Mouse (Mus musculus) left cerebral cortex, adult 18-20 months (tissue): ENCODE measurements at regions not wholly inside any gene's neighbourhood (a gene's known extent, or its start where the extent isn't known, plus 50 kb on each side); places are given as distances from the start of the nearest gene placed in this dataset.

ENCODE experiments used
- DNase-seq, 2 experiments: peaks; one replicate each; pipeline ENCODE4 v3.0.0; 2021 to 2022; ENCODE audit warnings: low spot score in 2 of 2, mixed read lengths in 1 of 2

DNA sequence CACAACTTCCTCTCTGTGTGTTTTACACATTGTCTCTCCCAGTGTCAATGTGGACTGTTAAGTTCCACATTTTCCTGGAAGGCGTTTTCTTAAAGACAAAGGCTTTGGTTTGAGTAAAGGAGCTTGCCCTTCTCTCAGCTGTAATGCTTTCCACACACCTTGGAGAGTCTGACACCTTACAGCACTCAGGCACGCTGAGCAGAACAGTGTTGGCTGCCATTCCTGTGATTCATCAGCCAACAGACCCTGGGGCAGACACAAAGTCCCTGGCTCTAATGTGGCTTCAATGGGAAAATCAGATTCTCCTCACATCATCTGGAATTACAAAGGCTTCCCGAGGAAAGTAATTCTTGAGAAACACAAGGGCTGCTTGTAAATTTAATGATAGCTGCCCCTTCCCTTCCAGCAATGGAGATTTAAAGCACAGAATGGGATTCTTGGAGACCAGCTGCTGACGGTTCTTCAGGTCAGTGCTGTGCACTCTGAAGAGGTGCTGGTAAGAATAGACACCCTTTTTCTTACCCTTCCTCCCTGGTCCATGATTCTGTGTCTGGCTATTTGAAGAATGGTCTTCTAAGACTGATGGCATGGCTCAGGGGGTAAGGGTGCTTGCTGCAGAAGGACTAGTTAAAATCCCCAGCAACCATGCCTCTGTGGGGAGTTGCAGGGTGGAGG is 468.4 kb upstream of the Nr2f2 start:
- DNase-seq, result no peak

DNA sequence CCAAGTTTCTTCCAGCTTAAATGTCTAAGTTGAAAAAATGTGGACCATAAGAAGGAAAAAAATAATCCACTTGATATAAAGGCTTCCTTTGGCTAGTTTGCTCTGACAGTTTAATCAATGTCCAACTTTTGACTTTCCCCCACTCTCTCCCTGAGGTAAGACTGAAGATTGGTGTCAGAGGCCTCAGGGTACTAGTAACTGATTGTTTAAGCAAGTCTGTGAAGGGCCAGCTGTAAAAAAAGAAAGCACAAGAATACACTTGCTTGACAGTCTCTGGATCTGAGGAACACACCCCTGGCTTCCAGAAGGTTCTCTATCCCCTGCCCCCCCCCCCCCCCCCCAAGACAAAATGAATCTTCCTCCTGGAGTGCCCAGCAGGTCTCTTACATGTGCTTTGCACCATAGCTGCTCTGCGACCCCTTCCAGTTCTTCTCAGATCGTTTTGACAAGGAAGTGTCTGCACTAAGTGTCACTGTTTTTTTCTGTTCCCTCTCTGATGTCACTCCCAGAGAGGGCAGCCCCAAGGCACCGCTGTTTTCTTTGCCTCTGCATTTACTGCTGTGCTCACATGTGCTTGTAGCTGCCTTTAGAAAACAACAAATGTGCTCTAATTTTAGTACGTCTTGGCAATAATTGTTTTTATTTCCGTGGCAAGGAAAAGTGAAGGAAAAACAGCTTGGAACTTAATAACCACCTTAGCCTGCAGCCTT is 462.1 kb upstream of the Nr2f2 start:
- no peak for DNase-seq

DNA sequence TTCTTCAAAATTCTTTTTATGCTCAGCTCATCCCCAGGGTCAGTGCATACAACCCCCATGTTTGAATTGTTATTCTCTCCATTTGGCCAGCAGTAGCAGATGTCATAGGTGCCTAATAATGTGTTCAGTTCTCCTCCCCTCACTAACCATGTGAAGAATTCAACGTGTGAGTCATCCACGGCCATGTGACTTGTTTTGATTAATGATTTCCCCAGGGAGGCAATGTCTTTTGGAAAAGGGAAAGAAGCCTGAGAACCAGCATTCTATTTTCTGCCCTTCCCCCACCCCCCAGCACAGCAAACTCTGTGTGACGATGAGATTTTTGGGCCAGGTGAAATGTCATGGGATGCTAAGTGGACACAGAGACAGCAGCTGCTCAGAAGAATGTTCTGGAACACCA is 459.5 kb upstream of the Nr2f2 start:
- DNase-seq, result no peak

DNA sequence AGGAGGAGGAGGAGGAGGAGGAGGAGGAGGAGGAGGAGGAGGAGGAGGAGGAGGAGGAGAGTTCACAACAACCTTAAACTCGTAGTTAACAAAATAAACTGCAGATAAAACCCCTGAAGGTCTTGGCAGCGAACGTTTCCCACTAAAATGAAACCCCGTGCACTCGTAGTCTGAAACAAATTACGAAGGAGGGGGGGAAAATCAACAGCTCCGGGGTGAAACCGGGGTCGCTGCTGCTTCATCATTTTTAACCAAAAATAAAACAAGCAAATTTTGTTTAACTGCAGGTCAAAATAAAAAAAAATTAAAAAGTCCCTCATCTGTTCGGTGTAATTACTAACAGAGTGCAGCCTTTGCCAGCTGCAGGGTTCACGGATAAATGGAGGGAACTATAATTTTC is 456.5 kb upstream of the Nr2f2 start:
- DNase-seq, result no peak

DNA sequence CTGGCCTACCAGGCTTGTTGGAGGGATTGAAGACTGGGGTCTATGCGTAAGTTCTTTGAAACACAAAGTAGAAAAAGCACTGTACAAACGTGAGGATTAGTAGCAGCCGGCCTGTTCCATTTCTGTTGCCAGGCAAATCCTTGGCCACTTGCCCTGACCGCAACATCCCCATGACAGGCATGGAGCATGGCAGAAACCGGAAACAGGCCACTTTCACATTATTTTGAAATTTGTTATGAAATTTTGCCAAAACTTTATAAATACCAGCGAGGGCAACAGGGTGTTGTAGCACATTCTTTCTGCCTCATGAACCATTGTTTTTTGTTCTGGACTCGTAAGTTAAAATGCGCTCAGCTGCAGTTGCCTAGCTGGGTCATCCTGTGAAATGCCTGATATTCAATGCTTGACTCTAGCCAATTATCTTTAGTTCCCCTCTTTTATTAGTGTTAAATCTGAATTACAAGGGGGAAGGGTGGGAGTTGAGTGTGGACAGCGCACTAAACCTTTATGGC is 455.8 kb upstream of the Nr2f2 start:
- DNase-seq, result no peak

DNA sequence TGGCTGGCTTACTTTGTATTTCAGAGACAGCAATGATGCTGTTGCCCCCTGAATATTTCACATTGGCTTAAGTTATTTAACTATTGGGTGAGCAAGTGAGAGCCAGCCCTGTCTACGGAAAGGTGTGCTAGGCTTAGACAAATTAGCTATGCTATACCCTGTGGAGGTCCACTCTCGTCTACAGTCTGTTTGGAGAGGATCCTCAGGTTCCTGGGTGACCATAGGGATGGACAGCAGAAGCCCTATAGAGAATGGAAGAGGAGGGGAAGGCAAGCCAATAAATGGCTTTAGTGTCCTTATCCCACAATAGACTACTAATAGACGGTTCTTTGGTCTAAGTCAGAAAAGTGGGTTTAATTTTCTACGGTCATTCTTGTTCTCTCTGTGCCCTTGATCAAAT is 455.3 kb upstream of the Nr2f2 start:
- no peak for DNase-seq

DNA sequence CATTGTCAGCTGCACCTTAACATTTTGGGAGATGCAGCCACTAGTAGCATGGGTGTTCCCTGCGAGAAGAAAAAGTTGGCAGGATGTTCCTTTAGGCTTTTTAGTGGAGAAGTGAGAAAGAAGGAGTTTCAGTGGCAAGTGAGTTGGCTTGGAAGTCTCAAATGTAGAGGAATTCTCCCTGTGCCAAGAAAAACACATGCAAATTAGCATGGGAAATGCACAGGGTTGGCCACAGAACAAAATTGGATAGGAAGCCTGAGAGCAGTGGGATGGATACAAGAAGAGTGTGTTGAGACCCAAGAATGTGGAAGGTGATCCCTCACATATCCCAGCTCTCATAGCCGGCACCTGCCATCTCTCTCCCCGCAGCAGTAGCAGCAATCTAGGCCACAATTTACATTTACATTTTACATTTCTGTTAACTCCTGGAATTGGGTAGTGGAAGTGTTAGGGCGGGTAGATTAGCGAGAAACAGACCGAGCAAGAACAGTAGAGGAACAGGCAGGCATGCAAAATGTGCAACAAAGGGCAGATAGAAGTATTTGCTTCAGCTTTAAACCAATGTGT is 450.9 kb upstream of the Nr2f2 start:
- peak in 1 of 2 experiments; percentile 5 for DNase-seq

DNA sequence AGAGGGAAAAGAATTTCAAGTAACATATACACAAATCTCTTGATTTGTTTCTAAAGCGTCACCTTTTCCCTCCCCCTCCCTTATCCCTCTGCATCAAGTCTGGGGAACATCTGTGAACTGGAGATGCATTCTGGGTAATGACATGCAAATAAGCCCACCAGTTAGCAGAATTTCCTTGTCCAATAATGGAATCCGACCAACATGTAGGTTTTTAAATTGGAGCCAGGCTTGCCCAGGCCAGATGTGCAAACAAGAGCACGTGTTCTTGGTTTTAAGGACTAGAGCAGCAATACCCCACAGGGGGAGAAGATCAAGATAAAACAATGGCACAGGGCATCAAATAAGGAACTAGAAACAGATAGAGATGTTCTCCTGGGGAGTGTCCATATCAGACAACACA is 447.9 kb upstream of the Nr2f2 start:
- no peak for DNase-seq

DNA sequence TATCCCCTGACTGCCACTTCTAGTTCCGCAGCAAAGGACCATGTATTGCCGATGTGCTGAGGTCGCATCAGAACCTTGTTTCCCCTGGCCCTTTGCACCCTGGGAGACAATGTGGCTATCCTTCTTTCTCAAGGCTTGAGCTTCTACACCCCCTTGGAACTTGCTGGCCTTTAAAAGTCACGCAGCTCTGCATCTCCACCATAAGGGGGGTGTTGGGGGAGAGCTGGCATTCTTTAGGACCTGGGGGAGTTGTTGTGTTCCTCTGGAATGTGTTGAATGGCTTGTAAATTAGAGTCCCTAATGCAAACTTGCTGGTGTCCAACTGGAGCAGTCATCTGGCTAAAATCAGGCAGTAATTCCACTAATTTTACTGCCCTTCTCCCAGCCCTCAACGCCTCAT is 446.6 kb upstream of the Nr2f2 start:
- no peak for DNase-seq

DNA sequence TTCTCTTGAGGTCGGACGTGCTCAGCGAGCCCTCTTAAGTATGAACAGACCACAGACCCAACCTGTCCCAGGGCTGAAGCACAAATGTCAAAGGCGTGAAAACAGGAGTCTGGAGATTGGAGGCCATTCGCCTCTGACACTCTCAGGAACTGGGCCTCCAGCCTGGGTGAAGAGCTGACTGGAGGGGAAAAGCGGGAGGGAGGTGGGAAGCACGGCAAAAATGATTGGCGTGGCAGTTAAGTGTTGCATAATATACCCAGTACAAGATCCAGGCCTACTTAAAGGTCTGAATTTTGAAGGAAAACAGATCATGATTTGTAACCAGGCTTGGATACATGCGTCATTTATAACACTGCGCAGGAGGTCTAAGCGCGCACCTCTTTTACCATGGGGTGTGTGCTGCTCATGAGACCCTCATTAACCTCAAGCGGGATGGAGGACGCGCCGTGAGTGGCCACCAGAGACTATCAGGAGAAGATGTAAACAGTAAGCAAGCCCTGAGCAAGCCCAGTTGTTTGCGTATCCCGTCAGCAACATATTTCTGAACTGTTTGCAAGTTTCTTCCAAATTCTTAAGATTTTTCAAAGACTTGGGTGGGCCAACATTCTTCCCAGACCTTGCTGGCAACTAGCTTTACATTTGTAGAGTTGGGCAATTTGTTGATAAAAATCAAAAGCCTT is 444.0 kb upstream of the Nr2f2 start:
- DNase-seq, result no peak

DNA sequence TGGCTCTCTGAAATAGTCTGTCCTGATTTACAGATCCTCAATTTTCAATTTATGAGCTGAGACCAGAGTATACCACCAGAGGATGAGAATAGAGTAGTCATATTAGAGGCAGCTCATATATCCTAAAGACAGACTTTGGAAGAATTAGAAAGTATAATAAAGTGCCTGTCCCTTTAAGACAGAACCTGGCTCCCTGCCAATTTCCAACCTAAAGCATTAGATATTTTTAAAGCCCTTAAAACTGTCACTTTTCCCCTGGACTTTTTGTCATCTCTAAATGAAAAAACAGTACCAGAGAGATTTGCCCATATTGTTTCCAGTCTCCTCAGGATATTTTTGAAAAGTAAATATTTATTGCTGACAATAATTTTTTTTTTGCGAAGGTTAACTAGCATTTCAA is 437.7 kb upstream of the Nr2f2 start:
- DNase-seq, result no peak

DNA sequence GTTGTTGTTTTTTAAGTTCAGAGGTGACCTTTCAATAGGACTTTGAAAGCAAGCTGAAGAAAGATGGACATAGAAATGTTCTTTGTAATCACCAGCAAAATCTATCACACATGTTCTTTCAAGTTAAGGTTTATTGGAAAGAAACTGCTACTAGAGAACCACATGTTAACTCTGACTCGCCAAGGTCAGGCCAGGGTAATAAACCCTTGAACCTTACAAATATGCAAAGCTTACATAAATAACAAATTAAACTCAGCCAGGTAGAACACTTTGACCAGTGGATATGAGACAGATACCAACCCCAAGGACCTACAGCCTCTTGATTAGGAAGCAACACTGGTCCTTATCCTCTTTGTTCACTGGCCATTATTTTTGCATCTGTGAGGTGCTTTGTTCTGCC is 433.4 kb upstream of the Nr2f2 start:
- DNase-seq, result no peak

DNA sequence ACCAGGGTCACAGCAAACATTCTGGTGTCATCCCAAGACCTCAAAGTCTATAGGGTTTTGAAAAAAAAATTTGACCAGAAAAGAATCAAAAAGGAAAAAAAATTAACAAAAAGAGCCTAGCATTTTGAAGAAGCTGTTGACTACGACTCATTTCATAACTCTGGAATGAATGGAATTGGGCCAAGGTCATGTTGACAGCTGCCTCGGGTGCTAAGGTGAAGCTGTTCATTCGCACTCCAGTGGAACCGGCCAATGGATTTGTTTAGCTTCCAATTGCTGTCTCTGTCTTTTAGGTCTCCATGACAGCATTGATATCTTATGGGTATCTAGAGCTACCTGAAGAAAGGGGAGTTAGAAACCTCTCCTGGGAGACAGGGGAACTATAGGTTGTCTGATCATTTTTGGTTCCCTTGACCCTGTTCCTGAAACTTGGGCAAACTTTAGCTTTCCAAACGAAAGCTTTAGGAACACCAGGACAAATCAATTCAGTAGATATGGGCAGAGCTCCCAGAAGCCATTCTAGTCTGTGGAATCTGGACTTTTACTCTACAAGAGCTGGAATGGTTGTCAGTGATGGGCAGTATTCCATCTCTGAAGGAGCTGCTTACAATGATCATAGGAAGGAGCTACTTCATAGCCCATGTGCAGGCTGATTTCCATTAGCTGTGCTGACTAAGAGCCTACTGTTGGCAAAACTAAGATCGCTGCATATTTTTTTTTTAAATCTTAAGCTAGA is 432.7 kb upstream of the Nr2f2 start:
- DNase-seq, result no peak

DNA sequence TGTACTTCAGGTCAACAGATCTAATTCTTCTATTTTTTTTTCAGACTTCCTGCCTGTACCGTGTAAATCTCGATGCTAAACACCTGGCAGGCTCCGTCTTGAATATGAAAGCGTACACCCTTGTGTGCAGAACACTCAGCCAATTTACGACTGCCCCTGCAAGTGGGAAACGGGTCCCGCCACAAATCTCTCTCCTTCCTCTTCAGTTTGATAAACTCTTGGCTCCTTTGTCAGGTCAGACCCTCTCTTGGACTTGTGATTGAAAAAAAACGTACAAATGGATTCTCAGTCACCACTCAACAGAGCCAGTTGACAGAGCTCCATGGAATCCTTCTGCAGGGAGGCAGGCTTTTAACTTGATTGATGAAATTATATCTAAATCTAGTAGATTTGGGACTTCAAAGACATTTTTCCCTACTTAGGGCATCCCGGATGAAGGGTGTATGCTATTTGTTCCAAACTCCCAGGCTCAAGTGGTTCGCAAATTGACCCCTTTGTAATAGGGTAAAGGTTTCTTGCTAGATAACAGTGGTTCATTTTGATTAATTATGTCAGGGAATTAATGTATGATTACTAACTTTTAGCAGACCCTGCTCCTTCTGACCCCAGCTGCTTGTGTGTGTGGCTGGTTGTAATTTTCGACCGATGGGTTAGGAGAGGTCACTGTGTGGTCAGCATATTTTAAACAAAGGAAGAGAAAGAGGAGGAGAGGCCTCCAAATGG is 429.7 kb upstream of the Nr2f2 start:
- no peak for DNase-seq

DNA sequence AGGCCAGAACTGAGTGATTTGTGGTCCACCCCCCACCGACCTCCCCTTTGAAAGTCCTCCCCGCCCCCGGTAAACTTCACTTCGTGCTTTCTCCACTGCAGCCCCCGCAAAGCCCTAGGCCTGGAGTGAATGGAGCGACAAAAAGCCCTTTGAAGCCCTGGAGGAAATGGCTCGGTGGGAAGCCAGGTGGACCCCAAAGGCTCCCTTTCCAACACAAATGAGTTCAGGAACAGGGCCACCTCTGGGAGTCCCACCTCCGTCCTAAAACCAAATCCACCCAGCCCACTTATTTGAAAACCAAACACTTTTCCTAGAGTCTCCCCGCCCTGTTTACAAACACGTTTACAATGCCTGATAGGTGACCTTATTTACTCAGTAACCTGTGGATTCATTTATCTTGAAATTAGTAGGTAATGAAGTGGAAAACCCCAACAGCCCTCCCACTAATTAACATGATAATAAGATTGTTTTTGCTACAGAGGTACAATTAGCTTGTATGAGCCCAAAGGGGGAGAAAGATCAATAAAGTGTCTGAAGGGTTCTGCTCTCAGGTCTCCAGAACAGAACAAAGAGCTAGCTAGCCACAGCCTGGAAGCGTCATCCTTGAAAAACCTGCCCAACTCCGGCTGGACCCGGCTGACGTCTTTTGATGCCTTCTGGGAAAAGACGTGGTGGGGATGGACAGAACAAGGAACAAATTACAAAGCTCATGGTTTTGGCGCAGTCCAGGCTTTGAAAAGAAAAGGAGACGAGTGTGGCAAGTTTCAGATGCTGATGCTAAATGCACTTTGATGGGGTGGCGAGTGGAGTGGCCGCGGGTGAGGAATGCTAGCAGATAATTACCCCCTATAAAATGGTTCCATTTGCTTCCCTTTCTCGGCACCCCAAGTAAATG is 422.6 kb upstream of the Nr2f2 start:
- DNase-seq, result no peak

DNA sequence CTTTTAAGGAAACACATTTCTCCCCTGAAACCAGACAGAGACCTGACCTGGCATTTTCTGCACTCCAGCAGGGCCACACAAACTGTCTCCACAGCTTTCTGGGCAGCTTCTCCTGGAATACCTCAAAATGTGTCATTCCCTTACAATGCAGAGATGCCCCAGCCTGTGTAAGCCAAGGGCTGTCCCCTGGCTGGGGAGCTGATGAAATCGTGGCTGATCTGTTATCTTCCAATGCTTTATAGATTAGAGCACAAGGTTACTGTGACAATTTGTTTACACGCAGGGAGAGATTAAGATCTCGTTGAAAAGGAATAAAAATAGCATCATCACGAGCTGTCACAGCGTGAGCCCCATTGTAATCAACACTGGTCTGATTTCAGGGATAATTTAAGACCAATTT is 421.4 kb upstream of the Nr2f2 start:
- no peak for DNase-seq

DNA sequence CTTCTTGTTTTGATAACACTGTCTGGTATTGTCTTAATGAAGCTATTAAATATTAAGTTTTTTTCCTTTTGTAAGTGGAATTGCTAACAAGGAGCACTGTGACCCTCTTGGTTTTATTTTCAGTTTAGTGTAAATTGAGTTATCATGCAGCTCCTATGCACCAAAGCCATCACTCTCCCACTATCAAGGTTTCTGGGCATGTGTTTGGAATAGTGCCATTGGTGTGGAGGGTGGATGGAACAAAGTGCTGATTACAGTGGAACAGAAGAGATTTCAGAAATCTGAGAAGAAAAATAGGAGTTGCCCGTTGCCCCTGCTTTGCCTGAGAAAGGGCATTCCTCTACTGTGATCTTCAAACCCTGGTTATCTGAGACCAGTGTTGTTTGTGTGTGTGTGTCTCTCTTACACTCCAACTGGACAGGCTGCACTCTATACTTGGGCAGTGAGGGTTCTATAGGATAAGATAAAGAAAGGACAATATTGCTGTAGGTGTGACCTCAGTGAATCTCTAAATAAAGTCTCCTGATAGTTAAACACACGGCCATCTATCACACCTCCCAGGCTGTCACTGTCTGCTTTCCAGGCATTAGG is 414.3 kb upstream of the Nr2f2 start:
- no peak for DNase-seq

DNA sequence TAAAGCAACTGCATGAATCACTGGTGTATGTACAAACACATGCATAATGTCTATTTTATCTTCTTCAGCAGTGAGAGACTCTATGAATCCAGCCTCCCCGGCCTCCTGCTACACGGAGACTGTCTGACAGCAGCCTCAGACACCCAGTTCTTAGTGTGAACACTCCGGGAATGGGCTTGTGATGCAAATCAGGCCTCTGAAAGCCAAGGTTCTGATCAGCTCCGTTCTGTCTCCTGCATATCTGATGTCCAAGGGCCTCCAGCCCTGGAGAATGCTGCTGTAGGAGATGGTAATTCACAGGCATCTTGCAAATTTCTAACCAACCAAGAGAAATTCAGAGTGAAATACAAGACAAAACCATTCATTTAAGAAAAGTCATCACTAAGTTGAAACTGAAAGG is 411.2 kb upstream of the Nr2f2 start:
- DNase-seq, result no peak

DNA sequence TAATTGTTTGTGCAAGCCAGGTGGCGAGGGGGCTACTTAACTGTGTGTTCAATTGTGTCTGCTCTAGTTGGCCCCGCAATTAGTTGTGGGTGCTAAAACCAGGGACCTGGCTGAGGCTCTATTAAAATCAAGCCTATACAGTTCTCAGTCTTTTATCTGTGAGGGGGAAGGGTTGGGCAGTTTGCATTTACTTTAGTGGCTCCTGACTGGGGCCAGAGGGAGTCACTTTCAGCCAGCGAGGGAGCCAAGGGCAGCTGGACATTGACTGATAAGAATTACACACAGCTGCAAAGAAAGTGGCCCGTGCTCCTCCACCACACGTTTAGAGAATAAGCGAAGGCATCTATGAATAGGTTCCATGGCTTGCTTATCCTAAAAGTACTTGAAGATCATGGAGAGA is 403.1 kb upstream of the Nr2f2 start:
- DNase-seq, result no peak
